Mouse (Mus musculus): ENCODE measurements around the gene Rras.

Gene Rras

GRCm38 (mm10) chr7:45017242-45018061, at the start of gene Rras:
TSS of gene Rras (plus strand) at chr7:45017961.
- DNase-seq, result peak; percentile 79

- peak; percentile 73 for DNase-seq
These were observed 47.5 kb upstream of the Rras start for GRCm38 (mm10) chr7:44970231-44970691.

- no peak for DNase-seq
These were observed 46.6 kb upstream of the Rras start for GRCm38 (mm10) chr7:44971142-44971541.

- no peak for DNase-seq
These were observed 44.2 kb upstream of the Rras start for GRCm38 (mm10) chr7:44973415-44974130.

- no peak for DNase-seq
These were observed 43.2 kb upstream of the Rras start, which contains the start of gene Cpt1c for GRCm38 (mm10) chr7:44974383-44975116. TSS of gene Cpt1c (minus strand) at chr7:44974851.

- no peak for DNase-seq
These were observed 42.7 kb upstream of the Rras start for GRCm38 (mm10) chr7:44975117-44975419.

GRCm38 (mm10) chr7:44978300-44978699, 39.5 kb upstream of the Rras start:
- DNase-seq, result no peak

GRCm38 (mm10) chr7:44981539-44981938, 36.2 kb upstream of the Rras start:
- no peak for DNase-seq

GRCm38 (mm10) chr7:44983085-44983484, 34.7 kb upstream of the Rras start:
- DNase-seq, result peak; percentile 88

- no peak for DNase-seq
These were observed 33.6 kb upstream of the Rras start for GRCm38 (mm10) chr7:44983944-44984832.

- no peak for DNase-seq
These were observed 33.0 kb upstream of the Rras start for GRCm38 (mm10) chr7:44984833-44985164.

- DNase-seq, result peak; percentile 56
These were observed 32.1 kb upstream of the Rras start for GRCm38 (mm10) chr7:44985595-44986191.

GRCm38 (mm10) chr7:44986192-44986878, 31.4 kb upstream of the Rras start, which contains the start of gene Prmt1:
TSS of gene Prmt1 (minus strand) at chr7:44986568.
- peak; percentile 98 for DNase-seq

GRCm38 (mm10) chr7:44986879-44987718, 30.7 kb upstream of the Rras start:
- DNase-seq, result no peak

GRCm38 (mm10) chr7:44996672-44997071, 21.1 kb upstream of the Rras start:
- no peak for DNase-seq

GRCm38 (mm10) chr7:44997231-44997939, 20.4 kb upstream of the Rras start, which contains the start of gene Irf3:
TSS of gene Irf3 (plus strand) at chr7:44997648.
- DNase-seq, result peak; percentile 98

GRCm38 (mm10) chr7:44997940-44998428, 19.8 kb upstream of the Rras start:
- no peak for DNase-seq

GRCm38 (mm10) chr7:44998501-44998955, 19.2 kb upstream of the Rras start, which contains the start of gene Bcl2l12:
TSS of gene Bcl2l12 (minus strand) at chr7:44998712.
- peak; percentile 25 for DNase-seq

GRCm38 (mm10) chr7:44999753-45000152, 18.0 kb upstream of the Rras start:
- DNase-seq, result no peak
